Mouse (Mus musculus): ENCODE data around the gene Spint3. TPM values are rescaled to one million over a fixed set of nuclear protein-coding genes. Genes with fewer than 3 reads are reported as not detected.

Spint3 gene
- polyA plus RNA-seq, 1 experiment from 2014 or later, result not detected

GRCm38 (mm10) chr2:164558991-164559645, 14.1 kb downstream of the Spint3 start:
- no peak overlapping the region for H3K27ac ChIP-seq (ENCODE audit: low read depth)
- H3K27me3 ChIP-seq (ENCODE audit: insufficient read depth, low read length), result peaks cover 27% of the 10 kb centered on the region
- no peak overlapping the region for H3K9ac ChIP-seq (replicated peaks)
- peaks cover 2% of the 10 kb centered on the region; the same call in 1 of the 2 replicates for H3K4me1 ChIP-seq (ENCODE audit: insufficient read depth)
- ATAC-seq, result no peak
- no peaks in the 10 kb centered on the region for H3K9me3 ChIP-seq (ENCODE audit: low read length)
- DNase-seq, result no peak
- TF ChIP-seq CTCF (IDR thresholded peaks at IDR 0.05; ENCODE audit: low read depth) (no peak), EP300 (IDR thresholded peaks at IDR 0.05; ENCODE audit: low read depth) (no peak)
- no peaks in the 10 kb centered on the region for H3K36me3 ChIP-seq (replicated peaks; ENCODE audit: insufficient read depth, low read length)
- no peak overlapping the region for H3K4me2 ChIP-seq (ENCODE audit: low read depth, low read length)
- 18% methylated on average over 16 of the region's 16 CpGs for WGBS (ENCODE audit: insufficient replicate concordance)
- H3K4me3 ChIP-seq (ENCODE audit: low read depth, low read length), result no peak overlapping the region

GRCm38 (mm10) chr2:164558426-164558825, 14.8 kb downstream of the Spint3 start:
- Histone ChIP-seq H3K27me3 (ENCODE audit: insufficient read depth, low read length) (peaks cover 22% of the 10 kb centered on the region), H3K27ac (ENCODE audit: low read depth) (no peak overlapping the region), H3K36me3 (replicated peaks; ENCODE audit: insufficient read depth, low read length) (no peaks in the 10 kb centered on the region), H3K4me1 (ENCODE audit: insufficient read depth) (peaks cover 2% of the 10 kb centered on the region; the same call in 1 of the 2 replicates), H3K4me3 (ENCODE audit: low read depth, low read length) (no peak overlapping the region), H3K9me3 (ENCODE audit: low read length) (no peaks in the 10 kb centered on the region), H3K4me2 (ENCODE audit: low read depth, low read length) (no peak overlapping the region), H3K9ac (replicated peaks) (no peak overlapping the region)
- 70% methylated on average over 8 of the region's 8 CpGs for WGBS (ENCODE audit: insufficient replicate concordance)
- ATAC-seq (no peak), DNase-seq (no peak)
- TF ChIP-seq CTCF (IDR thresholded peaks at IDR 0.05; ENCODE audit: low read depth) (no peak), EP300 (IDR thresholded peaks at IDR 0.05; ENCODE audit: low read depth) (no peak)

GRCm38 (mm10) chr2:164551502-164551901, 21.8 kb downstream of the Spint3 start:
- Histone ChIP-seq H3K27me3 (ENCODE audit: insufficient read depth, low read length) (no peaks in the 10 kb centered on the region), H3K36me3 (replicated peaks; ENCODE audit: insufficient read depth, low read length) (no peaks in the 10 kb centered on the region), H3K4me3 (ENCODE audit: low read depth, low read length) (no peak overlapping the region), H3K9ac (replicated peaks) (no peak overlapping the region), H3K9me3 (ENCODE audit: low read length) (no peaks in the 10 kb centered on the region), H3K4me1 (ENCODE audit: insufficient read depth) (no peaks in the 10 kb centered on the region), H3K4me2 (ENCODE audit: low read depth, low read length) (no peak overlapping the region), H3K27ac (ENCODE audit: low read depth) (no peak overlapping the region)
- WGBS (ENCODE audit: insufficient replicate concordance), result 75% methylated on average over 9 of the region's 9 CpGs
- DNase-seq, result no peak
- no peak for ATAC-seq
- no peak for TF ChIP-seq EP300 (IDR thresholded peaks at IDR 0.05; ENCODE audit: low read depth)
- TF ChIP-seq CTCF (IDR thresholded peaks at IDR 0.05; ENCODE audit: low read depth), result no peak

GRCm38 (mm10) chr2:164550895-164551269, 22.4 kb downstream of the Spint3 start:
- H3K4me2 ChIP-seq (ENCODE audit: low read depth, low read length), result no peak overlapping the region
- H3K27me3 ChIP-seq (ENCODE audit: insufficient read depth, low read length), result no peaks in the 10 kb centered on the region
- TF ChIP-seq CTCF (IDR thresholded peaks at IDR 0.05; ENCODE audit: low read depth) (no peak), EP300 (IDR thresholded peaks at IDR 0.05; ENCODE audit: low read depth) (no peak)
- no peaks in the 10 kb centered on the region for H3K4me1 ChIP-seq (ENCODE audit: insufficient read depth)
- H3K9ac ChIP-seq (replicated peaks), result no peak overlapping the region
- no peaks in the 10 kb centered on the region for H3K36me3 ChIP-seq (replicated peaks; ENCODE audit: insufficient read depth, low read length)
- DNase-seq (no peak), ATAC-seq (no peak)
- 29% methylated on average over 2 of the region's 2 CpGs for WGBS (ENCODE audit: insufficient replicate concordance)
- H3K27ac ChIP-seq (ENCODE audit: low read depth), result no peak overlapping the region
- no peak overlapping the region for H3K4me3 ChIP-seq (ENCODE audit: low read depth, low read length)
- H3K9me3 ChIP-seq (ENCODE audit: low read length), result no peaks in the 10 kb centered on the region

- TF ChIP-seq EP300 (IDR thresholded peaks at IDR 0.05; ENCODE audit: low read depth) (no peak), CTCF (IDR thresholded peaks at IDR 0.05; ENCODE audit: low read depth) (no peak)
- no peaks in the 10 kb centered on the region for H3K27me3 ChIP-seq (ENCODE audit: insufficient read depth, low read length)
- H3K27ac ChIP-seq (ENCODE audit: low read depth), result no peak overlapping the region
- DNase-seq (no peak), ATAC-seq (no peak)
- no peak overlapping the region for H3K4me2 ChIP-seq (ENCODE audit: low read depth, low read length)
- H3K9ac ChIP-seq (replicated peaks), result no peak overlapping the region
- no peaks in the 10 kb centered on the region for H3K36me3 ChIP-seq (replicated peaks; ENCODE audit: insufficient read depth, low read length)
- H3K9me3 ChIP-seq (ENCODE audit: low read length), result no peaks in the 10 kb centered on the region
- no peak overlapping the region for H3K4me3 ChIP-seq (ENCODE audit: low read depth, low read length)
- 28% methylated on average over 10 of the region's 10 CpGs for WGBS (ENCODE audit: insufficient replicate concordance)
- no peaks in the 10 kb centered on the region for H3K4me1 ChIP-seq (ENCODE audit: insufficient read depth)
Measured at GRCm38 (mm10) chr2:164549963-164550894, 23.0 kb downstream of the Spint3 start.

- no peaks in the 10 kb centered on the region for H3K9me3 ChIP-seq (ENCODE audit: low read length)
- H3K4me1 ChIP-seq (ENCODE audit: insufficient read depth), result no peaks in the 10 kb centered on the region
- H3K9ac ChIP-seq (replicated peaks), result no peak overlapping the region
- no peak overlapping the region for H3K4me3 ChIP-seq (ENCODE audit: low read depth, low read length)
- H3K27me3 ChIP-seq (ENCODE audit: insufficient read depth, low read length), result no peaks in the 10 kb centered on the region
- no peak for DNase-seq
- no peak overlapping the region for H3K27ac ChIP-seq (ENCODE audit: low read depth)
- no peak overlapping the region for H3K4me2 ChIP-seq (ENCODE audit: low read depth, low read length)
- TF ChIP-seq CTCF (IDR thresholded peaks at IDR 0.05; ENCODE audit: low read depth) (no peak), EP300 (IDR thresholded peaks at IDR 0.05; ENCODE audit: low read depth) (no peak)
- WGBS (ENCODE audit: insufficient replicate concordance), result 39% methylated on average over 4 of the region's 4 CpGs
- ATAC-seq, result no peak
- H3K36me3 ChIP-seq (replicated peaks; ENCODE audit: insufficient read depth, low read length), result no peaks in the 10 kb centered on the region
Measured at GRCm38 (mm10) chr2:164549338-164549737, 23.9 kb downstream of the Spint3 start.
